Comparison of ENCODE assay signal across 7 mouse cellular contexts in genomic region chr5:3544480-3544769, GRCm38 (mm10). TPM values are rescaled to one million over a fixed set of nuclear protein-coding genes. Genes with fewer than 3 reads are reported as not detected.
A peak's percentile ranks its signal among the peaks of the same experiment; 100 is the strongest.
DNase-seq lines count a peak whose midpoint lies in the region; ATAC-seq and TF ChIP-seq lines count a peak whose summit lies in the region.

No protein-coding gene starts in this region.

- H3K4me1 ChIP-seq in megakaryocyte, embryonic 14.5 days: peaks cover 73% of the 10 kb centered on the region
- peaks cover 7% of the 10 kb centered on the region; the same call in 1 of the 2 replicates for H3K4me1 ChIP-seq in embryonic fibroblast, embryonic 13.5 days (ENCODE audit: control insufficient read depth, insufficient read depth, low read length)
- peaks cover 11% of the 10 kb centered on the region for H3K4me1 ChIP-seq in limb, embryonic 12.5 days (replicated peaks)
- peaks cover 12% of the 10 kb centered on the region; the same call in 1 of the 2 replicates for H3K4me1 ChIP-seq in stomach, embryonic 15.5 days

- no peak for TF ChIP-seq POLR2A in embryonic fibroblast, embryonic 13.5 days (IDR thresholded peaks at IDR 0.05; ENCODE audit: low read depth, low read length)

- no peak for TF ChIP-seq CTCF in embryonic fibroblast, embryonic 13.5 days (IDR thresholded peaks at IDR 0.05; ENCODE audit: borderline replicate concordance, insufficient read depth, low read length)

- H3K27ac ChIP-seq in embryonic fibroblast, embryonic 13.5 days (ENCODE audit: insufficient read depth, low read length): no peak overlapping the region
- 0 out of 2 replicates have a peak overlapping the region, but pooled peaks have one; percentile 94 for H3K27ac ChIP-seq in limb, embryonic 12.5 days
- no peak overlapping the region for H3K27ac ChIP-seq in stomach, embryonic 15.5 days

- peak overlapping the region; percentile 95 for H3K4me3 ChIP-seq in megakaryocyte, embryonic 14.5 days (replicated peaks)
- peak overlapping the region; percentile 82 for H3K4me3 ChIP-seq in embryonic fibroblast, embryonic 13.5 days (ENCODE audit: insufficient read depth, low read length)
- peak overlapping the region; percentile 88 for H3K4me3 ChIP-seq in limb, embryonic 12.5 days (replicated peaks)
- peak overlapping the region; percentile 91 for H3K4me3 ChIP-seq in stomach, embryonic 15.5 days (replicated peaks)

- DNase-seq in frontal cortex, postnatal 14 days (ENCODE audit: low spot score in 2 of 2): no peak
- DNase-seq in layer of hippocampus, adult 8-10 months (ENCODE audit: low spot score in 2 of 2): no peak

- H3K9ac ChIP-seq in limb, embryonic 12.5 days (replicated peaks): peak overlapping the region; percentile 92
- H3K9ac ChIP-seq in stomach, embryonic 15.5 days: peak overlapping the region; percentile 95

- H3K27me3 ChIP-seq in megakaryocyte, embryonic 14.5 days (replicated peaks): no peaks in the 10 kb centered on the region
- no peaks in the 10 kb centered on the region for H3K27me3 ChIP-seq in limb, embryonic 12.5 days
- H3K27me3 ChIP-seq in stomach, embryonic 15.5 days (replicated peaks): no peaks in the 10 kb centered on the region

- peak overlapping the region; percentile 59 for H3K4me2 ChIP-seq in limb, embryonic 12.5 days
- H3K4me2 ChIP-seq in stomach, embryonic 15.5 days: peak overlapping the region; percentile 63

- peaks cover 22% of the 10 kb centered on the region for H3K36me3 ChIP-seq in megakaryocyte, embryonic 14.5 days (replicated peaks; ENCODE audit: low read length)
- peaks cover 12% of the 10 kb centered on the region for H3K36me3 ChIP-seq in limb, embryonic 12.5 days
- no peaks in the 10 kb centered on the region for H3K36me3 ChIP-seq in stomach, embryonic 15.5 days

- H3K9me3 ChIP-seq in megakaryocyte, embryonic 14.5 days: no peaks in the 10 kb centered on the region
- H3K9me3 ChIP-seq in limb, embryonic 12.5 days: no peaks in the 10 kb centered on the region
- no peaks in the 10 kb centered on the region for H3K9me3 ChIP-seq in stomach, embryonic 15.5 days

- 11% methylated on average over 7 of the region's 7 CpGs for WGBS in limb, embryonic 12.5 days
- 8% methylated on average over 7 of the region's 7 CpGs for WGBS in stomach, embryonic 15.5 days

- no peak for ATAC-seq in megakaryocyte, adult 5-6 weeks (ENCODE audit: poor library complexity, severe bottlenecking)
- no peak for ATAC-seq in limb, embryonic 12.5 days (ENCODE audit: insufficient number of reproducible peaks, insufficient read depth, low FRiP score, low TSS enrichment, low read depth)
- ATAC-seq in stomach, embryonic 15.5 days (ENCODE audit: insufficient read depth, low FRiP score, low read depth): no peak

RNA-seq across cellular contexts. Expression of gene Fam133b, which starts 0.8 kb away (rescaled TPM):
- polyA plus RNA-seq in megakaryocyte, embryonic 14.5 days (2012; ENCODE audit: insufficient read depth, low replicate concordance): 3.6 and 13.4 TPM in 2 replicates
- 37.1 and 39.5 TPM in 2 replicates for total RNA-seq in megakaryocyte, adult 5-6 weeks (2015)
- 47.1 and 50.9 TPM in 2 replicates for total RNA-seq in megakaryocyte, adult 5-6 weeks (2017)
- polyA plus RNA-seq in embryonic fibroblast, embryonic 13.5 days (2011; ENCODE audit: insufficient read length, low read depth, missing spikeins): 23.2 and 30.0 TPM in 2 replicates
- 41.3 and 41.7 TPM in 2 replicates for polyA plus RNA-seq in limb, embryonic 12.5 days (2016; fragmentation: Nextera tagmentation; extraction: Ambion mirVana)
- polyA plus RNA-seq in stomach, embryonic 15.5 days (2015; fragmentation: Nextera tagmentation; extraction: Ambion mirVana): 24.8 TPM in 2 replicates
- total RNA-seq in layer of hippocampus, adult 8-10 months (2022): 10 to 100 TPM; 40.5 to 47.3 (median 45.4) TPM

RNA-seq across cellular contexts. Expression of gene 1700109H08Rik, which starts 26.9 kb away (rescaled TPM):
- 1.0 TPM in 1 of 2 replicates, not detected in the other for polyA plus RNA-seq in megakaryocyte, embryonic 14.5 days (2012; ENCODE audit: insufficient read depth, low replicate concordance)
- total RNA-seq in megakaryocyte, adult 5-6 weeks (2015): 4.5 and 12.2 TPM in 2 replicates
- total RNA-seq in megakaryocyte, adult 5-6 weeks (2017): 4.9 and 5.0 TPM in 2 replicates
- polyA plus RNA-seq in embryonic fibroblast, embryonic 13.5 days (2011; ENCODE audit: insufficient read length, low read depth, missing spikeins): 8.0 and 10.8 TPM in 2 replicates
- 3.3 and 5.2 TPM in 2 replicates for polyA plus RNA-seq in limb, embryonic 12.5 days (2016; fragmentation: Nextera tagmentation; extraction: Ambion mirVana)
- polyA plus RNA-seq in stomach, embryonic 15.5 days (2015; fragmentation: Nextera tagmentation; extraction: Ambion mirVana): 2.4 and 2.7 TPM in 2 replicates
- total RNA-seq in layer of hippocampus, adult 8-10 months (2022): 1 to 10 TPM; 3.9 to 9.0 (median 5.5) TPM

RNA-seq across cellular contexts. Expression of gene Pex1, which starts 51.4 kb away (rescaled TPM):
- polyA plus RNA-seq in megakaryocyte, embryonic 14.5 days (2012; ENCODE audit: insufficient read depth, low replicate concordance): 0.64 TPM in 1 of 2 replicates, not detected in the other
- 10.4 and 22.3 TPM in 2 replicates for total RNA-seq in megakaryocyte, adult 5-6 weeks (2015)
- total RNA-seq in megakaryocyte, adult 5-6 weeks (2017): 16.6 TPM in 2 replicates
- 10.5 and 13.1 TPM in 2 replicates for polyA plus RNA-seq in embryonic fibroblast, embryonic 13.5 days (2011; ENCODE audit: insufficient read length, low read depth, missing spikeins)
- polyA plus RNA-seq in limb, embryonic 12.5 days (2016; fragmentation: Nextera tagmentation; extraction: Ambion mirVana): 17.7 and 23.2 TPM in 2 replicates
- polyA plus RNA-seq in stomach, embryonic 15.5 days (2015; fragmentation: Nextera tagmentation; extraction: Ambion mirVana): 12.9 and 16.3 TPM in 2 replicates
- 10 to 100 TPM; 22.8 to 33.8 (median 29.7) TPM for total RNA-seq in layer of hippocampus, adult 8-10 months (2022)

RNA-seq across cellular contexts. Expression of gene Rbm48, which starts 52.0 kb away (rescaled TPM):
- polyA plus RNA-seq in megakaryocyte, embryonic 14.5 days (2012; ENCODE audit: insufficient read depth, low replicate concordance): 2.8 TPM in 2 replicates
- 9.8 and 10.4 TPM in 2 replicates for total RNA-seq in megakaryocyte, adult 5-6 weeks (2015)
- 17.4 and 18.1 TPM in 2 replicates for total RNA-seq in megakaryocyte, adult 5-6 weeks (2017)
- 5.9 and 6.6 TPM in 2 replicates for polyA plus RNA-seq in embryonic fibroblast, embryonic 13.5 days (2011; ENCODE audit: insufficient read length, low read depth, missing spikeins)
- polyA plus RNA-seq in limb, embryonic 12.5 days (2016; fragmentation: Nextera tagmentation; extraction: Ambion mirVana): 15.3 and 15.6 TPM in 2 replicates
- polyA plus RNA-seq in stomach, embryonic 15.5 days (2015; fragmentation: Nextera tagmentation; extraction: Ambion mirVana): 10.3 and 10.6 TPM in 2 replicates
- total RNA-seq in layer of hippocampus, adult 8-10 months (2022): 10 to 100 TPM; 13.4 to 17.5 (median 14.2) TPM
